Mouse (Mus musculus) ES-Bruce4 (cell line): ENCODE data around the gene Pik3r1.

Experiments used
- CTCF ChIP-seq: IDR thresholded peaks from one replicate; pipeline ENCODE4 v1.8.1; 2011; ENCODE audit warnings: low read depth, low read length
- EP300 ChIP-seq: IDR thresholded peaks from 2 replicates; pipeline ENCODE4 v1.6.1; 2011; ENCODE audit warnings: low read depth, low read length; ENCODE audit not compliant: insufficient read depth
- POLR2A ChIP-seq: IDR thresholded peaks from one replicate; pipeline ENCODE4 v1.8.1; 2011; ENCODE audit warnings: low read length; ENCODE audit not compliant: insufficient read depth

DNA sequence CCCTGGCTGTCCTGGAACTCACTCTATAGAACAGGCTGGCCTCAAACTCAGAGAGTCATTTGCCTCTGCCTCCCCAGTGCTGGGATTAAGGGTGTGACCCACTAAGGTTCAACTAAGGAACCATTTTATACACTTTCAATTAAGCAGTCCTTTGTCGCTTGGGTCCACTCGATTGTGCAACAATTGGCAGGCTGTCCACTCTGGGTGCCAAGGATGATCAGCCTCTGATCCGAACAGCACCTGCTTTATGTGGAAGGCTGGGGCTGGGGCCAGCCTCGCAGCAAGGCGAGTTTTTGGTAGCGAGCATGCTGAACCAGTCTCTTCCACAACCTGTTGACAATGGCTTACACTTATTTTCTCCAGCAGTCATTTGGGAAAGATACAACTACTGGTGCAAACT, 29.2 kb downstream of the Pik3r1 start:
- no peak for TF ChIP-seq EP300
- no peak for TF ChIP-seq CTCF
- TF ChIP-seq POLR2A, result no peak
